Mouse (Mus musculus): ENCODE measurements around the gene Fuca1.
A peak's percentile ranks its signal among the peaks of the same experiment; 100 is the strongest.
"Not testable (repeated sequence)": the region's sequence is repeated elsewhere in the genome, so short reads cannot be mapped to it uniquely, and the experiment has no call there.

The Fuca1 gene

DNA sequence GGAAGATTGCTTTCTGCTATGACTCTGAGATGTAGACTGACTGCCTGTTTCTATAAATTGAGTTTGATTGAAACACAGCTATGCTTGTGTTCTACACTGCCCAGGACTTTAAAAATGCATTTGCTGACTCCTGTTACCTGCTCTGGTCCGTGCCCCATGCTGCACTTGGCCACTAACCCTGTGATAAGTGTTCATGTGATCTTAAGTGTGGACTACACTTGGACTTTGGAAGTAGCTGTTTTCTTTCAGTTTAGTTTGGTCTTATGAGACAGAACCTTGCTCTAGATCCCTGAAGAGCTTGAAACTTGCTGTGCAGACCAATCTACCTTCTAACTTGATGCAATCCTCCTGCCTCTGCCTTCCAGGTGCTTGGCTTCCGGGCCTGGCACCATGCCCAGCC lies 3.9 kb downstream of the Fuca1 start:
- DNase-seq (ENCODE audit: low spot score): no peak

DNA sequence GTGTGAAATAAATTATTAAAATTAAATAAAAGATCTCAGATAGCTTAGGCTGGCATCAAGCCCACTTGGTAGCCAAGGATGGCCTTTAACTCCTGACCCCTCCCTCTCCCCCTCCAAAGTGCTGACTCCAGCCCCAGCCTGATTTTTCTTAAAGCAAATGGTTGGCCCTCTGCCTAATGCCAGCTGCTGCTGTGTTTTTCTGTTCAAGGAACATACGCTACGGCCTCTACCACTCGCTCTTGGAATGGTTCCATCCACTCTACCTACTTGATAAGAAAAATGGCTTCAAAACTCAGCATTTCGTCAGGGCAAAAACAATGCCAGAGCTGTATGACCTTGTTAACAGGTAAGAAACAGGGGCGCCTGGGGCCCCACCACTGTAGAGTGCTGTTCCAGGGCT lies 4.8 kb downstream of the Fuca1 start:
- no peak for DNase-seq (ENCODE audit: low spot score)

DNA sequence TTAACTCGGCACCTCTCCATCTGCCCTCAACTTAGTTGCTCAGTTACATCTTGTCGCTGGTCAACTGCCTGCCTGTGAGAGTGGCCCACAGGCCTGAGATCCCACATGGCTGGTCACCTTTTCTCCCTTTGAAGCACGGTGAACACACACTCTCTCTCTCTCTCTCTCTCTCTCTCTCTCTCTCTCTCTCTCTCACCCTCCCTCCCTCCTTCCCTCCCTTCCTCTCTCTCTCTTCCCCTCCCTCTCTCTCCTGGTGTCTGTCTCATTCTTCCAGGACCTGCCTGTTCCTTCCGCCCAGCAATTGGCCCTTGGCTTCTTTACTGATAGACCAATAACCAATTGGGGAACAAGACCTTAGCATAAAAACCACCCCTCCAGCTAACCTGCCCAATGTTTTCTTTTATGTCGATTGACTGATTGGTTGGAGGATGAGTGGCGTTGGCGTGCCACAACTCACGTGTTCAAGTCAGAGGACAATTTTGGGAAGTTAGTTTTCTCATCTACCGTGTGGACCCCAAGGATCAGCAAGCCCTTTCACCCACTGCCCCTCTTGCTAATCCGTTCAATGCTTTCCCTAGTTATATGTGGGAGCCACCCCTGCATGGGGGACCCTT lies 5.8 kb downstream of the Fuca1 start:
- no peak for DNase-seq (ENCODE audit: low spot score)

DNA sequence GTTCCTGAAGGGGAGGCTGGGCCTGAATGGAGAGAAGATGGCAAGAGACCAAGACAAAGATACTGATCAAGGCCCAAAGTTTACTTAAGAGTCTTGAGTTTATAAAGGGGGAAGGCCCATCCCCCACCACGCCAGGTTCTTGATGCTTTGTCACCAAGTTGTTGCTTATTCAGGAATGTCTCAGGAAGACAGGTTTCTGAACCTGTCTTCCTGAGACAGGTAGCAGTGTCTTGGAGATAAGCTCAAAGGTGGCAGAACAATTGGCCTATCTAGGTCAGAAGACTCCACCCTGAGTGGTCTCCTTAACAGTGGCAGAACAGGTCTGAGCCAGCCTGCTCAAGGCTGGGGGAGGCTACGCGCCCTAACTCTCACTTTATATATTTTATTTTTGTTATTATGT lies 6.3 kb downstream of the Fuca1 start:
- no peak for DNase-seq (ENCODE audit: low spot score)

DNA sequence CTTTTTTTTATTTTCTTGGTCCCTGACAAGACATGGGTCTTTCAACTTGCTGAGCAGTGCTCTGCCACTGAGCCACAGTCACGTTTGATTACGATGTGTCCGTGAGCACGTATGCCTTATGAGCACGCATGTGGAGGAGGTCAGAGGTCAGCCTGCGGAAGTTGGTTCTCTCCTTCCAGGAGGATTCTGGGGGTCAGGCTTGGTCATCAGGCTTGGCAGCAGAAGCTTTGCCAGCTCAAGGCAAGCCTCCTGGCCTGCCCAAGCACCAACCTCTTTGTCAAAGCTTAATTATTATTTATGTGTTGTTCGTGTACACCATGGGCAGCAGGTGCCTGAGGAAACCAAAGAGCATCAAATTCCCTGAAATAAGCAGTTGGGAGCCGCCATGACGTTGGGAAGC lies 7.8 kb downstream of the Fuca1 start:
- DNase-seq (ENCODE audit: low spot score): no peak

DNA sequence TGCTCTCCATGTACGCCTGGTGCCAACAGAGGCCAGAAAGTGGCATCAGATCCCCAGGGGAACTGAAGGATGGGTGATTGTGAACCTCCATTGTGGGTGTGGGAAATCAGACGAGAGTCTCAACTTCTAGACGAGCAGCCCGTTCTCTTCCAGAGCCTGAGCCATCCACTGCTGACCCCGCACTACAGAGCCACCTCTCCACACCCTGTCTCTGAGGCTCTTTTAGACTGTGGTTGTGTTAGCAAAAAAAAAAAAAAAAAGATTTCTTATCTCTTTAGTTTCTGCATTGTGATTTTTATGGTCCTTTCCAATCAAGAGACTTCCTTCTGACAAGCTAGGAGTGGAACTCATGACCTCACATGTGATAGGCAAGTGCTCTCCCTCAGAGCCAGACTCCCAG lies 8.9 kb downstream of the Fuca1 start:
- DNase-seq (ENCODE audit: low spot score): no peak

DNA sequence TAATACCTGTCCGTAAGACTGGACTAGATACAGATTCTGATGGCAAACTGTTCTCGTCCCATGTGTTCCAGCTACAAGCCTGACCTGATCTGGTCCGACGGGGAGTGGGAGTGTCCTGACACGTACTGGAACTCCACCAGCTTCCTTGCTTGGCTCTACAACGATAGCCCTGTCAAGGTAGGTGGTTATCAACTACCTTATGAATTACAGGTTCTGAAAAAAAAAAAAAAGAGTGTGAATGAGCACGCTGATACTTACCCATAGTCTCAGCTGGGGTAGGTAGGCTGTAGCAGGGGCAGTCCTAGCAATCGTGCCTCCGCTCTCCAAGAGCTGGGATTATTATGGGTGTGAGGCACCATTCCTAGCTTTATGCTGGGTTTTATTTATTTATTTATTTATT lies 9.3 kb downstream of the Fuca1 start:
- no peak for DNase-seq (ENCODE audit: low spot score)

DNA sequence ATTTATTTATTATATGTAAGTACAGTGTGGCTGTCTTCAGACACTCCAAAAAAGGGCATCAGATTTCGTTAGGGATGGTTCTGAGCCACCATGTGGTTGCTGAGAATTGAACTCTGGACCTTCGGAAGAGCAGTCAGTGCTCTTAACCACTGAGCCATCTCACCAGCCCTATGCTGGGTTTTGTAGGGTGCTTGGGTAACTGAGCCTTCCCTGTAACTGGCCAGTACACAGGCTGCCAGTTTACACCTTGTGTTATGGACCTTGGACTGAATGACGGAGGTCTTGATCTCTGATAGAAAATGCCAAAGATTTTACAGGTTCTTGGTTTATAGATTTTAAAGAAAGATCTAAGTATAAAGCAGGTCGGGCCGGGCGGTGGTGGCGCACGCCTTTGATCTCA lies 9.7 kb downstream of the Fuca1 start:
- DNase-seq (ENCODE audit: low spot score): no peak

DNA sequence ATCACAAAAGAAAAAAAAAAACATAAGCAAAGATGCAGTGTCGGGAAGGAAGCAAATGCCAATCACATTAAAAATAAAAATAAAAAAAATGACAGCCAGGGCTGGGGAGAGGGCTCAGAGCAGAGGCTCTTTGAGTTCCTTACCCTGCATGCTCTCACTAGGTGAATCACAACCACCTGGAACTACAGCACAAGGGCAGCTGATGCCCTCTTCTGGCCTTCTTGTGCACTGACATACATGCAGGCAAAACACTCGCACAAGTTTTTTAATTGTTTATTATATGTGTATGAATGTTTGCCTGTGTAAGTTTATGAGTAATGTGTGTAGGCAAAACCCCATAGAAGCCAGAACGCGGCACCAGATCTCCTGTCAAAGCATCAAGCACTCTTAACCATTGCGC lies 11.3 kb downstream of the Fuca1 start:
- DNase-seq (ENCODE audit: low spot score): peak; percentile 44

DNA sequence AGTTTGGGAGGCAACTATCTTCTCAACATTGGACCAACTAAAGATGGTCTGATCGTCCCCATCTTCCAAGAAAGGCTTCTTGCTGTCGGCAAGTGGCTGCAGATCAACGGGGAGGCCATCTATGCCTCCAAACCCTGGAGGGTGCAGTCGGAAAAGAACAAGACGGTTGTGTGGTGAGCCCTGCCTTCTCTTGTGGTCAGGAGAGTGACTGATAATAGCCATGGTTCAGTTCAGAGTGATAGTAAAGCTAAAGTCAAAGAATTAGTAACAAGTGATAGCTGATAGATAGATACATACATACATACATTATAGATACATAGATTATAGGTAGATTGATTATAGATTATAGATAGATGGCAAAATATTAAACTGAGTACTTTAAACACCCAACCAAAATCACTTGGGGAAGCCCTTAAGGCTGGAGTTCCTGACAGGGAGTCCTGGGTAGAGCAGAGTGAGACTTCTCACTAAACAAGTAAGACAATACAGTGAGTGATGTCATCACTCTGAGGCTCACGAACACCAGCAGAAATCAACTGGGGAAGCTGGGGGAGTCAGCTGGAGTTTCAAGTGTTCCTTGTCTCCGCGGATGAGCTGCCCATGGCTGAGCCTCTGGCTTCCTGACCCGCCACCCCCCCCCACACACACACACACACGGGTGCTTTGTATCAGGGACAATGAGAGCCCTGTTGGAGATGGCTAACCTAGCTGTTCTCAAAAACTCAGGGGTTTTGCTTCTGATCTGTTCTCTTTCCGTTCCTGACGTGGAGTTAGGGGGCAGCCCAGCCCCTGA lies 14.4 kb downstream of the Fuca1 start:
- peak; percentile 29 for DNase-seq (ENCODE audit: low spot score)

DNA sequence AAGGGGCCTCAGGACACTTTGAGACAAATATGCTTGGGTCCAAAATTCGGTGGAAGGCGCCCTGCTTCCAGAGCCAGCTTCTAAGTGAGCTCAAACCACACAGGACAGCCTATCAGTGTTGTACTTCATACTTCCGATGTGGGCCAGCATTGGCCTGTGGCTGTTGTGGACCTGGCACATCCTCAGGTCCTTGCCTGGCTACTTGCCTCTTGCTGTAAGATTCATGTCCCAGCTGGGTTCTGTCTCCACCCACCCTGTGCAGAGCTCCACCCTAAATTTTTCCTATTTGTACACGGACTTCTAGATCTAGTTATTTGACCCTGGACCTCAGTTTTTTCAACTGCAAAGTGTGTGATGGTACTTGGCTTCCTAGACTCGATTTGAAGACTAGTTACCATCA lies 15.0 kb downstream of the Fuca1 start:
- DNase-seq (ENCODE audit: low spot score): no peak

DNA sequence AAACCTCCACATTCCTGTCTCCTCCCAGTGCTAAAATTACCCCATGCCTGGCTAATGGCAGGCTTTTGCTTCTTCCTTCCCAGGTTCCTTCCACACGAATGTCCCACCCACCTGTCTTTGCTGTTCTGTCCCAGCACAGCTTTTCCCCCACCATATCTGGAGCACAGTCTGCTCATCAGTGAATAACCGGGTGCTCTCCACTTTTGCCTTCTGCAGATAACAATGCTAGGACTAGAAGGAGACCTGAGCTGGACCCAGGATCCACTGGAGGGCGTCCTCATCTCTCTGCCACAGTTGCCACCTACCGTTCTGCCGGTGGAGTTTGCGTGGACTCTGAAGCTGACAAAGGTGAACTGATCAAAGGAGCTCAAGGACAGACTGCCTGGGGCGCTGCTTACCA lies 18.3 kb downstream of the Fuca1 start:
- no peak for DNase-seq (ENCODE audit: low spot score)

DNA sequence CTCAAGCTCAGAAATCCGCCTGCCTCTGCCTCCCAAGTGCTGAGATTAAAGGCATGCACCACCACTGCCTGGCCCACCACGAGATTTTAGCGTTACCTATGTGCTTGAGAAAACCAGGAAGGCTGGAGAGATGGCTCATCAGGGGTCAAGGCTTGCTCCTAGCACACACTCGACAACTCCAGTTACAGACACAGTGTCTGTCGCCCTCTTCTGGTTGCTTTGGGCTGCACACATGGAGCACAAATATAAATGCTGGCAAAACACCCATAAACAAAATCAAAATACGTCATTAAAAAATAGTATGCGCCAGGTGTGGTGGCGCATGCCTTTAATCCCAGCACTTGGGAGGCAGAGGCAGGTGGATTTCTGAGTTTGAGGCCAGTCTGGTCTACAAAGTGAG lies 20.5 kb downstream of the Fuca1 start:
- DNase-seq (ENCODE audit: low spot score): not testable (repeated sequence)

DNA sequence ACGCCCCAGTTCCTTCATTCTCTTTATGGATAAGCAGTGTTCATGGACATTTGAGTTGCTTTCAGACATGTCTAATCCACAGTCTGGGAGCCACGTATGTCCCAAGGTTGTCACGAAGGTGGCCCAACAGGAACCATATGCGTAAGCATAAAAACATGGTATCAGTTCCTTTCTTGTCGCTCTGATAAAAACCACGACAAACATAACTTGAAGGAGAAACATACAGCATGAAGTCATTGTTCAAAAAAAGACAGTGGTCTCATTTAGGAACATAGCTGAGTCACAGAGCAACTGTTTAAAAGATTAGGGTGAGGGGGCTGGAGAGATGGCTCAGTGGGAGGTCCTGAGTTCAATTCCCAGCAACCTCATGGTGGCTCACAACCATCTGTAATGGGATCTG lies 21.7 kb downstream of the Fuca1 start:
- DNase-seq (ENCODE audit: low spot score): no peak

DNA sequence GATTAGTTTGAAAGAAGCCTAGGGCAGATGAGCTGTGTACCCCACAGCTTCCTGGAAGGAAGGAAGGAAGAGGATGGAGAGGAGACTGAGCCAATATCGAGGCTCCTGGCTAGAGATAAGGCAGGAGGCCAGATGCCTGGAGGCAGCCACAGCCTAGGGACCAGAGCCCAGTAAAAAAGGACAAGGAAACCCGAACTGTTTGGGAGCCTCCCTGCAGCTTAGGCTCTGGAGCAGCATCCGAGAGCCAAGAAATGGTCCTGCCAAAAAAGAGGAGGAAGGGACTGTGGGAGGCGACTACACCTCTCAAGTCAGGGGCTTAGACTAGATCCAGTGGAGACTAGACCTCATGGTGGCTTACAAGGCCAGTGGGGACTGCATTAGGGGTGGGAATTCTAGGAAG lies 22.9 kb downstream of the Fuca1 start:
- DNase-seq (ENCODE audit: low spot score): no peak

DNA sequence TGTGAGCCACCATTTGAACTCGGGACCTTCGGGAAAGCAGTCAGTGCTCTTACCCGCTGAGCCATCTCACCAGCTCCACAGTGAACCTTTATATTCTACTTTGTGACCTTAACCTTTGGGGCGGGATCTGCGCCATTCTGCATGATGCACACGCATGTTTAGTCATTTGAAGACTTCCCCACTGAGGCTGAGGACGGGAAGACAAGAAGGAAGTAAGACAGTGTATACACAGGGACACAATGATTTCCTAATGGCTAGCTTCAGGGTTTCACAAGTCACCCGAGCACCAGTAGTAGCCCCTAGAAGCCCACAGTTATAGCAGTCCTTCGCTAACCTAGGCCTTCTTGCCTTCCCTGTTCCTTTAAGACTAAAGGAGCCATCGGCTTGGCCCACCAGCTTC lies 25.2 kb downstream of the Fuca1 start:
- DNase-seq (ENCODE audit: low spot score): no peak

DNA sequence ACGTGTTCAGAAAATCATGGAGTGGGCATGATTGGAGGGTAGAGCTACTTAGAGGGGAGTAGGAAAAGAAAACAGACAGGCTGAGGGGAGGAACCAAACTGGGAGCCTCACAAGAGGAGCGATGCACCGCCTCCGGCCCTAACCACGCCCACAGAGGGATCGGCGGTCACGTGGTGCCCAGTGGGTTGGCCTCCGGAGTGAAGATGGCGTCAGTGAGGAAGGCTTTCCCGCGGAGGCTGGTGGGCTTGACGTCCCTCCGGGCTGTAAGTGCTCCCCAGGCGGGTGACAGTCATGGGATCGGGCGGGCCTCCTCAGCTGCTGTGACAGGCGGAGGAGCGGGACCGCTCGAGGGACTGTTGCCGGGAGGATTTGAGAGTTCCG lies 25.7 kb downstream of the Fuca1 start, which contains the start of gene Hmgcl:
Hmgcl (plus strand) TSS at position 171 of the 381 bp plus-strand sequence.
- DNase-seq (ENCODE audit: low spot score): peak; percentile 96

DNA sequence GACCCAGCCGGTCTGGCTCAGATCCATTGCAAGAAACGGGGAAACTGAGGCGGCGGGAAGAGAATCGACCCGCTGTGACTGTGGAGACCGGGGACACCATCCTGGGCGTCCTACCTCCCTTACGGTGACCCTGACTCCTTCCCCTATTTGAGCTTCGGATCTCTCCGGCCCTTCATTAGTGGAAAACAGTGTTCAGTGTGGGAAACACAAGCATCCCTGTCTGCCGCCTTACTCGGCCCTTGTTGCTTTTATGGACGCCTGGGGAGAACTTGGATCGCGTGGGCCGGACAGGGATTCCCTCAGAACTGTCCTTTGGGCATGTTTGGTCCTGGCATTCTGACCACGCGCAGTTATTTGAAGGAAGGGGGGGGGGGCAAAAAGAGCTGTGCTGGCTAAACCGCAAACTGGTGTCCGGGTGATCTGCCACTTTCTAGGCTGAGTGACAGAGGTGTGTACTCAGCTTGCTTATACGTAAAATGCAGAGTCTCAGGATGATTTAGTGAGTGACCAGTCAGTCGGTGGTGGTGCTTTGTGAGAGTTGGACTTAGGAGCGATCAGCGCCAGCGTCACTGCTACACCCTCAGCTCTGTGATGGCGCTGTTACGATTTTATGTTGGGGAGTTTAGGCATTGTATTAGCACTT lies 26.2 kb downstream of the Fuca1 start:
- DNase-seq (ENCODE audit: low spot score): peak; percentile 42

DNA sequence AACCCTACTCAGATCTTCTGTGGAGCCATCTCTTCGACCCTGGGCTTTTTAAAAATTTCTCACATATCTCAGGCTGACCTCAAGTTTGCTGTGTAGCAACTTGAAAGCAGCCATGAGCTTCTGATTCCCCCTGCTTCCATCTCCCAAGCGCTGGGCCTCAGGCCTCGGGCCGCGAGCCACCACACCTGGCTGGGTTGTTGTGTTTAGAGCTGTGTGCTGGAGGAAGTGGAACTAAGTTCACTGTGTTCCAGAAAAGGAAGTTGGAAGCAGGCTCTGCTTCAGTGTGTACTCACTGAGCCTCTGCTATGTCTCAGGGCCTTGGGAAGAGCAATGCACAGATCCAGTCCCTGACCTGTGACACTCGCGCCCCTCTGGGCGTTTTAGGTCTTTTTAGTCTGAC lies 27.6 kb downstream of the Fuca1 start:
- no peak for DNase-seq (ENCODE audit: low spot score)

DNA sequence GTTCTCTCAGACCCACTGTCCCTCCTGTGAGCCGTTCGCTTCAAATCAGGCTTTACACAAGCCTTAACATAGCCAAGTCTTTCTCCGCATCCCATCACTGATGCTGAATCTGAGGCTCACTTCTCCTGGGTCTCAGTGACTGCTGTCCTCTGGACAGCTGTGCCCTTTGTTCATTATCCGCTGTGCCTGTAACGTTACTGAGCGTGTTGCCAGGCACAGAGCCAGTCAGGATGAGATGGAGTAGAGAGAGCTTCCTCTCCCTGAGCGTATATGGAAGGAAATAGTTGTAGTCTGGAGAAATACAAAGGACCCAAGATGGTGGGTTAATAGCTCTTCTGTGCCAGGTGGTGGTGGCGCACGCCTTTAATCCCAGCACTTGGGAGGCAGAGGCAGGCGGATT lies 28.9 kb downstream of the Fuca1 start:
- DNase-seq (ENCODE audit: low spot score): no peak

DNA sequence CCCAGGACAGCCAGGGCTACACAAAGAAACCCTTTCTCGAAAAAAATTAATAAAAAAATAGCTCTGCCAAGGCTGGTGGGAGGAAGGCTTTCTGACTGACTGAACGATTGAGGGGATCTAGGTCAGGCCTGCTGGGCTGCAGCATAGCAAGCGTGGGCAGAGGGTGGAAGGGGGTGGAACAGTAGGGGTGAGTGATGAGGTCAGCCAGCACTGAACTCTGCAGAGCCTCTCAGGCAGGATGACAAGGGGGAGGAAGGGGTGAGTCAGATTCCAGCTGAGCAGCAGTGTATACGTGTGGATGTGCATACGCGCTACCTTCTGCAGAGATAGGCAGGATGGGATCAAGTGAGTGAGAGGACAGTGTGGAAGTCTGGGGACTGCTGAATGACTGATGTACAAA lies 29.4 kb downstream of the Fuca1 start:
- no peak for DNase-seq (ENCODE audit: low spot score)

DNA sequence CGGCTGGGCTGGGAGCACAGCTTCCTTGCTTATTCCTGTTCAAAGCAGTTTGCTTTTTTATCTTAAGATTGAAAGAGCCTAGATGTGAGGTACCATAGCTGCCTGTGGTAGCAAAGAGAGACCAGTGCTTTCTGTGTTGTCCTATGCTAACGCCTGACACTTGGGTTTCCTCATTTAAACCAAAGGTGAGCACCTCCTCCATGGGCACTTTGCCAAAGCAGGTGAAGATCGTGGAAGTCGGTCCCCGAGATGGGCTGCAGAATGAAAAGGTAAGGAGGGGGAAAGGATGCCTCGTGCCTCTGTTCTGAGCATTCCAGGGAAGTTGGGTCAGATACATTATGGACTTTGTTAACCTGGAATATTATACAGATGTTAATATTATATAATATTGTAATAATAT lies 29.8 kb downstream of the Fuca1 start:
- DNase-seq (ENCODE audit: low spot score): no peak

DNA sequence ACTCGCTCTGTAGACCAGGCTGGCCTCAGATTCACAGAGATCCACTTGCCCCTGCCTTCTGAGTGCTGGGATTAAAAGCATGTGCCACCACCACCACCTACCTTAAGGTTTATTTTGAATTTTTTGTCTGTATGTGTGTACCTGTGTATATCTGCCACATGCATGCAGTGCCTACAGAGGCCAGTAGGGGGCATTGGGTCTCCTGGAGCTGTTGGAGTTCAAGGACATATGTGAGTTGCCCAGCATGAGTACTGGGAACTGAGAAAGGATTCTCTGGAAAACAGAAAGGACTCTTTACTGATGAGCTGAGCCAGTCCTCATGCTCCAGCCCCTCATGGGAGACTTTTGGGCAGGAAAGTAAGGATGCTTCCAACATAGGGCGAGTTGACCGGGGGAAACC lies 31.0 kb downstream of the Fuca1 start:
- no peak for DNase-seq (ENCODE audit: low spot score)

DNA sequence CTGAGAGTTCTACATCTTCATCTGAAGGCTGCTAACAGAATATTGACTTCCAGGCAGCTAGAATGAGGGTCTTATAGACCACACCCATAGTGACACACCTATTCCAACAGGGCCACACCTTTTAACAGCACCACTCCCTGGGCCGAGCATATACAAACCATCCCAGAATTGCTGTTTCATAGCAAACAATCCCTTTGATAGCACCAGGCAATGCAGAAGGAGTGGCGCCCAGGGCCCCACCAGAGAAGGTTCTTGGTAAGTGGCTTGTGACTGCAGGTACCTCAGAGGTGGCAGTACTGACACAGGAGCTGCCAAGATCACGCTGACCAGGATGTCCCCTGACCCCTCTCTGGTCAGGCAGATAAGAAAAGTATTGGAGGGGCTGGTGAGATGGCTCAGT lies 32.6 kb downstream of the Fuca1 start:
- DNase-seq (ENCODE audit: low spot score): no peak

Measured in embryo, embryonic 10.5 days (tissue).